Mouse (Mus musculus) small intestine, adult 2 months (tissue): ENCODE data around the gene Mef2a. TPM values are rescaled to one million over a fixed set of nuclear protein-coding genes. Genes with fewer than 3 reads are reported as not detected.

ENCODE experiments used
- H3K27ac ChIP-seq: fragments of 200-500 bp; 2 replicates; pipeline ENCODE4 v1.5.1; 2012; ENCODE audit warnings: low read depth, low read length, control low read depth, inconsistent platforms; ENCODE audit not compliant: insufficient read depth
- H3K27me3 ChIP-seq: fragments of 200-500 bp; 2 replicates; pipeline ENCODE4 v1.6.1; 2012; ENCODE audit warnings: mild to moderate bottlenecking, moderate library complexity, low read length, inconsistent platforms; ENCODE audit not compliant: control insufficient read depth, insufficient read depth
- H3K36me3 ChIP-seq: fragments of 200-500 bp; 2 replicates; pipeline ENCODE4 v1.6.1; 2012; ENCODE audit warnings: mild to moderate bottlenecking, low read length, control low read depth, inconsistent platforms; ENCODE audit not compliant: control insufficient read depth, insufficient read depth
- H3K4me1 ChIP-seq: fragments of 200-500 bp; 2 replicates; pipeline ENCODE4 v1.6.1; 2012; ENCODE audit warnings: low read length, inconsistent platforms, mixed read lengths; ENCODE audit not compliant: control insufficient read depth, insufficient read depth, insufficient read length
- H3K4me3 ChIP-seq: fragments of 200-500 bp; 2 replicates; pipeline ENCODE4 v1.5.1; 2012; ENCODE audit warnings: low read depth, mild to moderate bottlenecking, control low read depth, inconsistent platforms, low read length, moderate library complexity
- CTCF ChIP-seq: fragments of 200-500 bp; IDR thresholded peaks from 2 replicates; pipeline ENCODE4 v1.5.1; 2012; ENCODE audit warnings: low read depth, mild to moderate bottlenecking, control low read depth, inconsistent platforms, low read length, moderate library complexity, mixed read lengths; ENCODE audit not compliant: insufficient replicate concordance, insufficient read length; ENCODE audit errors: extremely low read depth
- POLR2A ChIP-seq: fragments of 200-500 bp; IDR thresholded peaks from 2 replicates; pipeline ENCODE4 v1.6.1; 2012; ENCODE audit warnings: low read depth, mild to moderate bottlenecking, control low read depth, inconsistent platforms, low read length, moderate library complexity
- WGBS: fragments of 180-500 bp; shearing (Covaris S2); methylation state at CpG from one replicate; pipeline ENCODE4 v1.1.7; 2018; 5-methylcytosine and 5-hydroxymethylcytosine counted together
- polyA plus RNA-seq: library from polyadenylated mRNA; depleted of rRNA; stranded (reverse); fragments of >200 nt; gene quantifications from 2 replicates; pipeline ENCODE4 v1.2.3, GENCODE M21; 2012

The Mef2a gene
- polyA plus RNA-seq, 1 experiment, result 16.0 TPM

DNA sequence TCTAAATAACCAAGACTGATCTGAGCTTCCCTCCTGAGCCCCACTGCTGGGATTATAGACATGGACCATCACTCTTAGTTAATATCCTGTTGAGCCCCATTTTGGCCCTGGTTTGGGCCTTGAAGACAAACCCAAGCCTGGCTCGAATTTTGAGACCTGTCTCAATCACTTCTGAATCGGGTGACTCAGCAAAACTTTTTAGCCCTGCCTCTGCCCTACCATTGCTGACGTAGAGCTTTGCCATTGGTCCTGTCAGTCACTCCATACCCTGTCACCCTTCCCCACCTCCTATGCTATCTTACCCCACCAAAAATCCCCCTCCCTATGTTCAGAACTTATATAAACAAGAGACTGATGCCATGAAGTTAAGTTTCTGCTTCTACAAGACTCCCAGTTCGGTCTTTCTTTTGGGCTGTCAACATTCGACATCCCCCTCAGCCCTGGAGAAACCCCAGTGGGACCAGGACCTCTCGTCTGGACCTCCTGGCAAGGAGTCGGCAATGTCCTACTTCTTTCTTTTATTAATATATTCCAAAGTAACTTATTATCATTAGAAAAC, 30.5 kb downstream of the Mef2a start:
- Histone ChIP-seq H3K27ac (no peak overlapping the region), H3K36me3 (no peaks in the 10 kb centered on the region), H3K4me3 (no peak overlapping the region), H3K27me3 (no peaks in the 10 kb centered on the region), H3K4me1 (no peaks in the 10 kb centered on the region)
- TF ChIP-seq CTCF (no peak), POLR2A (no peak)
- 88% methylated on average over 7 of the region's 7 CpGs for whole genome bisulfite sequencing

DNA sequence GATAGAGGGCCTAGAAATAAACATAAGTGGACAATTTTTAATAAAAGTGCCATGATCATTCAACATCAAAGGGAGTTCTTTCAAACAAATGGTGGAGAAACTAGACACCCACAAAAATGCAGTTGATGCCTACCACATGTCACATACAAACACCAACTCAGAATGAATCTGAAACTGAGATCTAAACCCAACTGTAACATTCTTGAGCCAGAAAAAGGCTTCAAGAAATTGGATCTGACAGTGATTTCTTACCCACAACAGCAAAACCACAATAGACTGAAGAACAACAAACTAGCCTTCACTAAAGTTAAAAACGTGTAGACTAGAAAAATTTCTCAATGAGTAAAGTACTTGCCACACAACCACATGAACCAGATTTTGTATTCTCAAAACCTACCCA, 52.3 kb downstream of the Mef2a start:
- Histone ChIP-seq H3K4me1 (0 out of 2 replicates have a peak, but pooled peaks cover 1% of the 10 kb centered on the region), H3K27me3 (no peaks in the 10 kb centered on the region), H3K27ac (no peak overlapping the region), H3K36me3 (peaks cover 2% of the 10 kb centered on the region; the same call in 1 of the 2 replicates), H3K4me3 (no peak overlapping the region)
- no peak for TF ChIP-seq CTCF
- TF ChIP-seq POLR2A, result no peak
- 78% methylated on average over 1 of the region's 1 CpGs for WGBS

DNA sequence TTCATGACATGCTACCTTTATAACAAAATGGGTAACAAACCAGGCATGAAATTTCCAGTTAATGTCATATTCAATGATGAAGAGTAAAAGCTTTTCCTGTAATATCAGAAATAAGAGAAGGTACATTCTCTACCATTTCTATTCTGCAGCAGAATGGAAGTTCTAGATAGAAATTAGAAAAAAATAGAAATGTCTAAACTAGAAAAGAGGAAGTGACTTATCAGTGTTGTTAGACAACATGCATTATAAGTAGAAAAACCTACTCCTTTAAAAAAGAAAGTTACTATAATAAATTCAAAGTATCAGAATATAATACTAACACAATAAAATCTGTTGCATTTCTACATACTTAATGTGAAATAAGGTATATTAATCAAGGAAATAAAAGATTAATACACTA, 54.0 kb downstream of the Mef2a start:
- Histone ChIP-seq H3K27me3 (no peaks in the 10 kb centered on the region), H3K27ac (no peak overlapping the region), H3K36me3 (peaks cover 2% of the 10 kb centered on the region), H3K4me3 (no peak overlapping the region), H3K4me1 (0 out of 2 replicates have a peak, but pooled peaks cover 1% of the 10 kb centered on the region)
- TF ChIP-seq POLR2A, result no peak
- no peak for TF ChIP-seq CTCF

DNA sequence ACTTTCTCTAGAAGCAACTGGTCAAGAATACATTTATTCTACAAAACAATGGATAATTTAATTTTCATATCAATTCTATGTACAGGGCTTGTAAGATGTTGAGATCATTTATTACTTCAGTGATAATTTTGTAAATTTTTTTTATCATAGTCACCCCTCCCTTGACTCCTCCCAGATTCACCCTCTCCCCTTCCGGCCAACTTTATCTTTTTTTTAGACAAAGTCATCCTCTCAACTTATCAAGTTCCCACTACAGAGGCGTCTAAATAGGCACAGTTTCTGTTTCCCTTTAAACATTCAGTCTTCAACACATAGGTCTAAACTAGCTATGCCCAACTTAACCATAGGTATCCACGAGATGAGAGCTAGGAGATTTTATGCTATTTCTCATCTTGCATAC, 59.5 kb downstream of the Mef2a start:
- no peak overlapping the region for H3K27ac ChIP-seq
- H3K36me3 ChIP-seq, result peaks cover 2% of the 10 kb centered on the region
- H3K4me1 ChIP-seq, result no peaks in the 10 kb centered on the region
- TF ChIP-seq POLR2A (no peak), CTCF (no peak)
- 78% methylated on average over 3 of the region's 3 CpGs for WGBS
- H3K4me3 ChIP-seq, result no peak overlapping the region
- no peaks in the 10 kb centered on the region for H3K27me3 ChIP-seq

DNA sequence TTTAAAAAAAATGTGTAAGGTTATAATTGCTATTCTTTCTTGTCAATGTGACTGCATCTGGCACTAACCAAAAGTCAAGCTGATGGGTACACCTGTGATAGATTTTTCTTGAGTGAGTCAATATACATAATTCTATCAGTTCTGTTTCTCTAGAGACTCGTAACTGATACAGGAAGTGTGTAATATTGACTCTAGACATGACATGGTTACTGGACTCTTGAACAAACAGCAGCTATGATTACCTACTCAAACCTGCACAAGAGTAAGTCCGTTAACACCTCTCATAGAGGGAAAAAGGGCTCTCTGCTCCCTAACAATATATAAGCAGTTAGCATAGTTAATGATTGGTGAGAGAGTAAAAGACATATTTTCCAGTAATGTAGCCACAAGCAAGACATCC, 62.5 kb downstream of the Mef2a start:
- Histone ChIP-seq H3K4me3 (no peak overlapping the region), H3K36me3 (no peaks in the 10 kb centered on the region; the same call in 1 of the 2 replicates), H3K27me3 (no peaks in the 10 kb centered on the region), H3K4me1 (no peaks in the 10 kb centered on the region), H3K27ac (no peak overlapping the region)
- TF ChIP-seq CTCF, result no peak
- no peak for TF ChIP-seq POLR2A
- WGBS, result 44% methylated on average over 2 of the region's 2 CpGs

DNA sequence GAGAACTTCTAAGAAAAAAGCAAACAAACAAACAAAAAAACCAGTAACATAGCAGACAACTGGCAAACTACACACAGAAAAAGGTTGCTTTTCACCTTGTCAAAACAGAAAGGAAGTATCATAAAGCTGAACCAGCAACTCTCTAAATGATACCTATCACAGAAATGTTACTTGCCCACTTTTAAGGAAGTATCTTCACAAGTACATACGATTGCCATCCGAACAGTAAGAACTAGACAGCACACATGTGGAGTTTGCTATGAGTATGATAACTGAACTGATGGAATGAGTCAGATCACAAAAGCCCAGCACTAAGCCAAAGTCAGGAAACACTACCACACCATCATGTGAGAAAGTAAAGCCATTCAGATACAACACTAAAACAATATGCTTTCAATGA, 64.6 kb downstream of the Mef2a start:
- Histone ChIP-seq H3K36me3 (no peaks in the 10 kb centered on the region), H3K27ac (no peak overlapping the region), H3K4me3 (no peak overlapping the region), H3K27me3 (no peaks in the 10 kb centered on the region), H3K4me1 (no peaks in the 10 kb centered on the region)
- 75% methylated on average over 2 of the region's 2 CpGs for WGBS
- TF ChIP-seq CTCF (no peak), POLR2A (no peak)

DNA sequence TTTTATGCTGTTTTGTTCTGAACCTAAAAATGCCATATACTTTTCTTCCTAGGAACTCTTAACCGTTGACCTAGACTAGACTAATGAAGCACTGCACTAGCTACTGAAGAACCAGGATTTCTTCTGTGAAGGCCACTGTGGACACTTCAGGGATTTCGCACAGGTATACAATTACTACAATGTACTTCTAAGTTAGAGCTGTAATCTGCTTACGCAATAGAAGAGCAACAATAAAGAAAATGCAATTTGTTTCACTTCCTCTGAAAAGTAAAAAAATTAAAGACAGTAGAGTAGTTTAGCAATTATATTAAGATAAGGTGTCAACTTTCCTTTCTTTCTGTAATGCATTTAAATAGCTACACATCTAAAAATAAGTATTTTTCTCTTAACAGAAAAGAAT, 65.6 kb downstream of the Mef2a start:
- H3K27me3 ChIP-seq, result no peaks in the 10 kb centered on the region

More for the DNA sequence above, 65.6 kb downstream of the Mef2a start:
- 86% methylated on average over 3 of the region's 3 CpGs for WGBS
- Histone ChIP-seq H3K27ac (no peak overlapping the region), H3K4me3 (no peak overlapping the region), H3K36me3 (no peaks in the 10 kb centered on the region), H3K4me1 (no peaks in the 10 kb centered on the region)
- TF ChIP-seq POLR2A (no peak), CTCF (no peak)
